Mouse (Mus musculus) neutrophil, adult 5-6 weeks (primary cell): Measurements from ENCODE around the gene Zfp827. TPM values are rescaled to one million over a fixed set of nuclear protein-coding genes. Genes with fewer than 3 reads are reported as not detected.

ENCODE experiments used
- ATAC-seq: fragments of 151-379, 151-347 bp; 2 replicates; pipeline ENCODE4 v1.8.0; 2017; ENCODE audit warnings: mild to moderate bottlenecking, moderate TSS enrichment; ENCODE audit not compliant: insufficient number of reproducible peaks, poor library complexity, low FRiP score, severe bottlenecking; ENCODE audit errors: extremely low read depth
- total RNA-seq: library from RNA; stranded (forward); fragments of 200-1000 nt; gene quantifications from 2 replicates; pipeline ENCODE4 v1.2.3, GENCODE M21; 2017

Zfp827 gene
- total RNA-seq, 1 experiment from 2014 or later = 4.1 TPM

DNA sequence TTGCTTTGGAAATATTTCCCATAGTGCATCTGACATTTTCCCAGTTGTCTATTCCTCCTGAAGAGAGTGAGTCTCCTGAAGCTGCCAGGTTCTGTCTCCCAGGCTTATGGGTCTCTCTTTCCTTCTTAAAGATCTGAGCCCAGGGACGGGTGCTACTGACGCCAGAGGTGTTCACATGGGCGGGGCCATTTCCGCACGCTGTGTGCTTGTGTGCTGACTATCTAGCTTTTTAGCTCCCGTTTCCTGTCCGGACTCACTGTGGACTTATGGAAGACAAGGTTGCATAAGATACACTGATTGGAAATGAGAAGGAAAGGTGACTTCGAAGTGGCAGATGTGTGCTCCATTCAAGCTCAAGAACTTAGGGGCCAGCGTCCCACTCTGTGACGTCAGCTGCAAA lies 120.6 kb downstream of the Zfp827 start:
- no peak for ATAC-seq

GRCm38 (mm10) chr8:79149880-79150279 lies 121.6 kb downstream of the Zfp827 start:
- no peak for ATAC-seq

- ATAC-seq = no peak
Measured at GRCm38 (mm10) chr8:79150544-79151192, 122.4 kb downstream of the Zfp827 start.

GRCm38 (mm10) chr8:79151644-79152043 lies 123.4 kb downstream of the Zfp827 start:
- no peak for ATAC-seq

GRCm38 (mm10) chr8:79153201-79153600 lies 125.0 kb downstream of the Zfp827 start:
- no peak for ATAC-seq

GRCm38 (mm10) chr8:79153637-79154036 lies 125.4 kb downstream of the Zfp827 start:
- ATAC-seq = no peak

DNA sequence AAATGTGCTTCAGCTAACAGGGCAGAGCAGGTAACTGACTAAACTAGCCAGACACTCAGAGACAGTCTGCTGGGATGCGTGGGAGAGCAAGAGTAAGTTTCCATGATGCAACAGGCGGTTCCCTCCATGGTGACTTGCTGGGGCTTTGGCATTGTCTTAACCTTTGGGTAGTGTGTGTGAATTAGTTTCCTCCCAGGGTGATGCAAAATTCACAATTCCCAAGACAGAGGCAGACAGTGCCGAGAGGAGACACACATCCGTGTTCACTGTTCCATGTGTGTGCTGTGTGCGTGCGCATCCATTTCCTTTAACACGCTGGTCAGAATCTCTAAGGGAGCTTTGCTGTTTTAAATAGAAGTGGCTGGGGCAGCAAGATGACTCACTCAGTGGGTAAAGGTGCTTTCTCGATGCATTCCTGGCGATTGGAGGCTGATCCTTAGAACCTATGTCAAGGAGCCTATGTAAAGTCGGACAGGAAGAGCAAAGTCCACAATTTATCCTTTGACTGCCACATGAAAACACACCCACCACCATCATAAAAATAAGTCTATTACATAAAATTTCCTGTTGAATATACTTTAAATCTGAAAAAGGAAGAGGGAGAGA lies 127.4 kb downstream of the Zfp827 start:
- no peak for ATAC-seq

- ATAC-seq = no peak
Measured at GRCm38 (mm10) chr8:79157366-79157765, 129.1 kb downstream of the Zfp827 start.

GRCm38 (mm10) chr8:79158357-79158756 lies 130.1 kb downstream of the Zfp827 start:
- no peak for ATAC-seq

GRCm38 (mm10) chr8:79159397-79159796 lies 131.2 kb downstream of the Zfp827 start:
- ATAC-seq = peak; percentile 24; the same call in 1 of the 2 replicates

- no peak for ATAC-seq
Measured at GRCm38 (mm10) chr8:79160302-79160701, 132.1 kb downstream of the Zfp827 start.

DNA sequence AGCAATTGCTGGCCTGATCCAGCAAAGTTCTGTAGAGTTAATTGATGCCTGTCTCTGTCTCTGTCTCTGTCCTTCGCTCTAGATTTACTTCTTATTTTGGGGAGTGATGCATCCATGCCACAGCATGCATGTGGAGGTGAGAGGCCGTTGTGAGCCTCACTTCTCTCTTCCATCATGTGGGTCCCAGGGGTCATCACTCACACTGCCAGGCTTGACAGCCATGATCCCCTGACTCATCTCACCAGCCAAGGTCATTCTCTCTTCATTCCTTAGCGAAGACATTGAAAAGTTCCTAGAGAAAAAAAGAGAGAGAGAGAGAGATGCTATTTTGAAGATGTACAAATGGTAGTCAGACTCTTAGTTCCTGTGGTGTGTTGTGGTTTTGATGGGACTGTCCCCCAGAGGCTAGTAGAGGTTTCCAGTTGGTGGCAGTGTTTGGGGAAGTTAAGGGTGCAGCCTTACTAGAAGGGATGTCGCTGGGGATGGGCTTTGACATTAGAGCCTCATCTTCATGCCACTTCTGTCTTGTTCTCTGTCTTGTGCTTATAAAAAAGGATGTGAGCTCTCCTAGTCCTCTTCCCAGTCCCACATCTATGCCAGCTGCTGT lies 133.0 kb downstream of the Zfp827 start:
- peak; percentile 76 for ATAC-seq

DNA sequence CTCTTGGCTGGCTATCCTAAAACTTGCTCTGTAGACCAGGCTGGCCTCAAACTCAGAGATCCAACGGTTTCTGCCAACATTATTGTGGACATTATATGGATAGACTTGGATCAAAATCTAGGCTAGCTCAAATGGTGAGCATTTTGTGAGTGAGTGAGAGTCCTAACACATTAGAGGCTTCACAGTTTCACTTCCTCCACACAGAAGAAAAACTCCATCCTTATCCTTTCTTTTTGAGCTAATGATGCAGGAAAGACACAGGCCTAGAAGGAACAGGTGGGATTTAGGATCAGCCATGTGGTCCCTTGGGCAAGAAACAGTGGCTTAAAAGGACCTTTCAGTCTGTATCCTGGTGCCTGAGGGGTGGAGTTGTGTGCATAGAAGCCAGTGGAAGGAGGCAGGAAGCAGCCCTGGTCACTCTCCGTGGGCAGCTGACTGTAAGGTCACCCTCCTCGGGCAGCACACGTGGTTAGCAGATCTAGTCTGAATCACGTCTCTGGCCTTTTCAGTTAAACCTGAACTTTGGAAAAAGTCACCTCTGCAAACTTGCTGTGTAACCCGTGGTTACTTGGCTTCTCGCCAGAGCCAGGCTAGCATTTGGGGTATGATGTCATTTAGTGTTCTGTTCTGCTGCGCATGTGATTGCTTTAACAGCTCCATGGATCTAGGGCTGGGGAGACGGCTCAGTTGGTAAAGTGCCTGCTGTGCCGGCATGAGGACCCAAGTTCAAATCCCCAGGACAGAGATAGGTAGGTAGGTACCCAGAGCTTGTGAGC lies 134.5 kb downstream of the Zfp827 start:
- ATAC-seq = no peak

- no peak for ATAC-seq
Measured at GRCm38 (mm10) chr8:79164336-79164735, 136.1 kb downstream of the Zfp827 start.

DNA sequence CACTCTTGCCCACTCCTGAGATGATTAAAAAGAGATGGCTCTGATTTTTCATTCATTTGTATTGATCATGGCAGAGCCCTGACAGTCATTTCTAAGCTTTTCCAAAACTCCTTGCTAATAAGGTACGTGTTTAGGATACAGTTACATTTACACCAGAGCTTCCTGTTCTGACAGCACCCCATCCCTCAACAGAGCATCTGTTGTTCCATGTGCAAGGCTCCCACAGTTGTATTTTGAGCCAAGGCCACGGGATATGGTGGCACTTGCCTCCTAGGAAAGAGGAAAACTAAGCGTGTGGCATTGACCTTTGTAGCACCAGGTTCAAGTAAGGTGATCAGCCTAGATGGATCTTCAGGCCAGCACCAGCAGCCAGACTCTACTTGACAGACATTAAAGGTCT lies 137.0 kb downstream of the Zfp827 start:
- no peak for ATAC-seq

- no peak for ATAC-seq
Measured at GRCm38 (mm10) chr8:79173606-79174005, 145.4 kb downstream of the Zfp827 start.

- ATAC-seq = no peak
Measured at GRCm38 (mm10) chr8:79175991-79176390, 147.8 kb downstream of the Zfp827 start.

GRCm38 (mm10) chr8:79179678-79180077 lies 151.4 kb downstream of the Zfp827 start:
- ATAC-seq = no peak

GRCm38 (mm10) chr8:79185488-79185887 lies 157.3 kb downstream of the Zfp827 start:
- no peak for ATAC-seq

DNA sequence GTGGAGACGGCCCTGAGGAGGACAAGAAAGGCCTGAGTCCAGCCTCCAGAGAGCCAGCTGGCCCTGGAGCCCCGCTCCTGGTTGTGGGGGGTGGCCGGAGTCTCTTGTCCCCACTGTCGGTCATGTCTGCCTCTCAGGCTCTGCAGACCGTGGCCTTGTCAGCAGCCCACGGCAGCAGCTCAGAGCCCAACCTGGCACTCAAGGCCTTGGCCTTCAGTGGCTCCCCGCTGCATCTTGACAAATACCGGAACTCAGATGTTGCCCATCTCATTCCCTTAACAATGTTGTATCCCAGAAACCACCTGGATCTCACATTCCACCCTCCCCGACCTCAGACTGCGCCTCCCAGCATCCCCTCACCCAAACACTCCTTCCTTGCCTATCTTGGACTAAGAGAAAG lies 161.8 kb downstream of the Zfp827 start:
- ATAC-seq = no peak
